Mouse (Mus musculus) CH12.LX (cell line): Measurements from ENCODE around the gene Car5a.

Experiments used
- CTCF ChIP-seq, 2 experiments: IDR thresholded peaks in 1 of 2; conservative IDR thresholded peaks in 1 of 2; 2 replicates each; pipeline ENCODE4 v1.5.1; 2011 to 2012; ENCODE audit warnings: low read depth in 2 of 2, low read length in 2 of 2, improper control_type of control experiment in 1 of 2, inconsistent platforms in 1 of 2, mild to moderate bottlenecking in 1 of 2, moderate library complexity in 1 of 2
- HCFC1 ChIP-seq: IDR thresholded peaks from 2 replicates; pipeline ENCODE4 v1.6.1; 2012; ENCODE audit warnings: low read depth, mild to moderate bottlenecking, inconsistent platforms, low read length, improper control_type of control experiment
- NELFE ChIP-seq: IDR thresholded peaks from 2 replicates; pipeline ENCODE4 v1.6.1; 2011; ENCODE audit warnings: low read depth, low read length, improper control_type of control experiment

GRCm38 (mm10) chr8:121905420-121905819 is 39.3 kb downstream of the Car5a start:
- TF ChIP-seq HCFC1 (no peak; the same call in 1 of the 2 replicates), NELFE (no peak), CTCF (conservative IDR thresholded peaks at IDR 0.05 in 1 of 2, IDR thresholded peaks at IDR 0.05 in 1 of 2; ENCODE audit: low read depth in 2 of 2, low read length in 2 of 2) (no peak)
